ENCODE assay signal across 9 mouse cellular contexts in the genomic region with DNA sequence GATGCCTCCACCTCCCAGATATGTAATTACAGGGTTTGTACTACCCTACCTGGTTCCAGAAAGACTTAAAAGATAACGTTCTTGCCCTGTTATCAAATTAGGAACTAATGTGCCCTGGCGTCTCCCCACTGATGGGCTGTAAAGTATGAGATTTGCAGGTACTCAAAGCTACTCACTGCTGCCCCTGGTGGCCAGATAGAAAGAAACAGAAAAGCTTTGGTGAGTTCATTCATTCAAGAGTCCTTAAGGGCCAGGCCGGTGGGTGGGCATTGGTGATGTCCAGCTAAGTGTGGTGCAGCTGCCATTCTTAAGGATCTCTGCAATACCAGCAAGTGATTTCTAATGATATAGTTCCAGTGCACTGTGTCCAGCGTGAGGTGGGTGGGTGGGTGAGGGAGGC. TPM values are rescaled to one million over a fixed set of nuclear protein-coding genes. Genes with fewer than 3 reads are reported as not detected.
DNase-seq lines count a peak whose midpoint lies in the region; ATAC-seq lines count a peak whose summit lies in the region.
"Had no signal": no experiment of that assay in that cellular context is flagged by ENCODE, and none has a peak within 500 bp of the region (broad histone marks: within the 10 kb centered on the region; RNA-seq: fewer than 3 reads in every experiment).

No protein-coding gene starts in this region.

- H3K4me2 ChIP-seq in midbrain, embryonic 14.5 days (ENCODE audit: low read length) = no peak overlapping the region
- no peak overlapping the region for H3K4me2 ChIP-seq in midbrain, embryonic 15.5 days
- H3K4me2 ChIP-seq in midbrain, embryonic 13.5 days (replicated peaks) = no peak overlapping the region

- ATAC-seq in midbrain, embryonic 14.5 days (ENCODE audit: low FRiP score, low TSS enrichment) = no peak
- no peak for ATAC-seq in midbrain, embryonic 15.5 days (replicated peaks)
- no peak for ATAC-seq in midbrain, embryonic 13.5 days

- H3K27ac ChIP-seq in midbrain, embryonic 14.5 days (replicated peaks; ENCODE audit: low read depth, low read length) = no peak overlapping the region
- H3K27ac ChIP-seq in midbrain, embryonic 15.5 days = no peak overlapping the region
- no peak overlapping the region for H3K27ac ChIP-seq in embryonic facial prominence, embryonic 10.5 days (replicated peaks)
- H3K27ac ChIP-seq in midbrain, embryonic 13.5 days = no peak overlapping the region

- H3K36me3 ChIP-seq in midbrain, embryonic 14.5 days (ENCODE audit: control insufficient read depth, insufficient read depth, low read length) = no peaks in the 10 kb centered on the region
- H3K36me3 ChIP-seq in midbrain, embryonic 15.5 days (replicated peaks) = no peaks in the 10 kb centered on the region
- no peaks in the 10 kb centered on the region for H3K36me3 ChIP-seq in embryonic facial prominence, embryonic 10.5 days (replicated peaks)
- no peaks in the 10 kb centered on the region for H3K36me3 ChIP-seq in midbrain, embryonic 13.5 days

- no peak overlapping the region for H3K4me3 ChIP-seq in midbrain, embryonic 14.5 days (replicated peaks; ENCODE audit: low read depth, low read length)
- H3K4me3 ChIP-seq in midbrain, embryonic 15.5 days = no peak overlapping the region
- no peak overlapping the region for H3K4me3 ChIP-seq in embryonic facial prominence, embryonic 10.5 days
- H3K4me3 ChIP-seq in midbrain, embryonic 13.5 days (replicated peaks) = no peak overlapping the region

- 90% methylated on average over 4 of the region's 4 CpGs for WGBS in midbrain, embryonic 14.5 days
- 86% methylated on average over 4 of the region's 4 CpGs for whole genome bisulfite sequencing in midbrain, embryonic 15.5 days
- 83% methylated on average over 4 of the region's 4 CpGs for WGBS in embryonic facial prominence, embryonic 10.5 days
- 91% methylated on average over 4 of the region's 4 CpGs for WGBS in midbrain, embryonic 13.5 days

- intact Hi-C loops in left cerebral cortex, postnatal 36 days (cut with DNase I) = no loop called here

- H3K4me1 ChIP-seq in midbrain, embryonic 14.5 days (ENCODE audit: control insufficient read depth, insufficient read depth, low read length) = peaks cover 9% of the 10 kb centered on the region
- H3K4me1 ChIP-seq in midbrain, embryonic 15.5 days = peaks cover 11% of the 10 kb centered on the region
- peaks cover 17% of the 10 kb centered on the region for H3K4me1 ChIP-seq in embryonic facial prominence, embryonic 10.5 days
- peaks cover 11% of the 10 kb centered on the region for H3K4me1 ChIP-seq in midbrain, embryonic 13.5 days (replicated peaks)

- H3K27me3 ChIP-seq in midbrain, embryonic 14.5 days (ENCODE audit: control insufficient read depth, insufficient read depth, low read length) = no peaks in the 10 kb centered on the region
- H3K27me3 ChIP-seq in midbrain, embryonic 15.5 days (replicated peaks) = no peaks in the 10 kb centered on the region
- no peaks in the 10 kb centered on the region for H3K27me3 ChIP-seq in embryonic facial prominence, embryonic 10.5 days (replicated peaks; ENCODE audit: low read depth, poor library complexity, severe bottlenecking)
- H3K27me3 ChIP-seq in midbrain, embryonic 13.5 days = no peaks in the 10 kb centered on the region

- DNase-seq in cerebellum, adult 9-11 months = peak; percentile 48
- DNase-seq in cerebellum, adult 11-12 months = no peak
- DNase-seq in midbrain, embryonic 14.5 days = peak; percentile 57
- peak; percentile 50 for DNase-seq in embryonic facial prominence, embryonic 10.5 days (ENCODE audit: low spot score)
- peak; percentile 41 to 80 for DNase-seq in spleen, postnatal 10 days (ENCODE audit: low spot score in 2 of 2)
- DNase-seq in left cerebral cortex, postnatal 36 days (ENCODE audit: low spot score in 2 of 2) = no peak

- H3K9me3 ChIP-seq in midbrain, embryonic 14.5 days (ENCODE audit: control insufficient read depth, low read length) = no peaks in the 10 kb centered on the region
- no peaks in the 10 kb centered on the region for H3K9me3 ChIP-seq in midbrain, embryonic 15.5 days
- H3K9me3 ChIP-seq in embryonic facial prominence, embryonic 10.5 days = no peaks in the 10 kb centered on the region
- no peaks in the 10 kb centered on the region for H3K9me3 ChIP-seq in midbrain, embryonic 13.5 days

- no peak overlapping the region for H3K9ac ChIP-seq in midbrain, embryonic 14.5 days (replicated peaks; ENCODE audit: low read length)
- H3K9ac ChIP-seq in midbrain, embryonic 15.5 days = no peak overlapping the region
- no peak overlapping the region for H3K9ac ChIP-seq in midbrain, embryonic 13.5 days (replicated peaks)

RNA-seq across cellular contexts. Expression of gene Wwox, which starts 2.2 kb away (rescaled TPM):
- 11.4 and 12.9 TPM in 2 replicates for polyA plus RNA-seq in midbrain, embryonic 14.5 days (2014; fragmentation: Nextera tagmentation; extraction: Ambion mirVana)
- polyA plus RNA-seq in midbrain, embryonic 15.5 days (2015; fragmentation: Nextera tagmentation; extraction: Ambion mirVana) = 13.2 and 13.9 TPM in 2 replicates
- 9.4 and 9.9 TPM in 2 replicates for polyA plus RNA-seq in embryonic facial prominence, embryonic 10.5 days (2016; fragmentation: Nextera tagmentation; extraction: Ambion mirVana)
- total RNA-seq in left cerebral cortex, postnatal 36 days (2021) = 10 to 100 TPM; 13.3 to 16.5 TPM
- polyA plus RNA-seq in midbrain, embryonic 13.5 days (2015; fragmentation: Nextera tagmentation; extraction: Ambion mirVana) = 12.3 and 12.4 TPM in 2 replicates

RNA-seq across cellular contexts. Expression of gene Clec3a, which starts 23.7 kb away (rescaled TPM):
- not detected in 2 replicates for polyA plus RNA-seq in midbrain, embryonic 14.5 days (2014; fragmentation: Nextera tagmentation; extraction: Ambion mirVana)
- 0.32 TPM in 1 of 2 replicates, not detected in the other for polyA plus RNA-seq in midbrain, embryonic 15.5 days (2015; fragmentation: Nextera tagmentation; extraction: Ambion mirVana)
- polyA plus RNA-seq in embryonic facial prominence, embryonic 10.5 days (2016; fragmentation: Nextera tagmentation; extraction: Ambion mirVana) = not detected in 2 replicates
- total RNA-seq in left cerebral cortex, postnatal 36 days (2021) = not detected
- polyA plus RNA-seq in midbrain, embryonic 13.5 days (2015; fragmentation: Nextera tagmentation; extraction: Ambion mirVana) = not detected in 2 replicates
- polyA plus RNA-seq: heart, embryonic 16.5 days had no signal

Comparison
In these comparisons a context has a peak if more than half of its experiments do, and no peak if none do; other contexts are left out.
1. DNase-seq: peak in cerebellum, adult 9-11 months (single experiment), midbrain, embryonic 14.5 days (single experiment), embryonic facial prominence, embryonic 10.5 days (single experiment) and spleen, postnatal 10 days (2 of 2); none in cerebellum, adult 11-12 months (single experiment) and left cerebral cortex, postnatal 36 days (0 of 2).